Mouse (Mus musculus) liver, embryonic 14.5 days (tissue): ENCODE results near the gene Paqr7. TPM values are rescaled to one million over a fixed set of nuclear protein-coding genes. Genes with fewer than 3 reads are reported as not detected.
A peak's percentile ranks its signal among the peaks of the same experiment; 100 is the strongest.

ENCODE experiments used
- ATAC-seq: fragments of 200-750 bp; cut with Nextera tagmentation; 2 replicates; pipeline ENCODE4 v1.8.0; 2017; ENCODE audit warnings: moderate number of reproducible peaks, mild to moderate bottlenecking, moderate library complexity; ENCODE audit not compliant: insufficient read depth
- DNase-seq, 3 experiments: peaks; one replicate each; pipeline ENCODE4 v3.0.0-alpha.2; 2012 to 2013; ENCODE audit warnings: low read depth in 3 of 3, low spot score in 3 of 3
- H3K27ac ChIP-seq: fragments of 300-500 bp; sonication (generic); 2 replicates; pipeline ENCODE4 v1.5.1; 2014; ENCODE audit warnings: moderate library complexity, mild to moderate bottlenecking, control low read depth, inconsistent platforms
- H3K27me3 ChIP-seq: fragments of 300-500 bp; sonication (generic); 2 replicates; pipeline ENCODE4 v1.6.1; 2014; ENCODE audit warnings: mild to moderate bottlenecking, low read length, moderate library complexity; ENCODE audit not compliant: control insufficient read depth, insufficient read depth
- H3K36me3 ChIP-seq: fragments of 300-500 bp; sonication (generic); replicated peaks from 2 replicates; pipeline ENCODE4 v1.6.1; 2014; ENCODE audit warnings: low read depth; ENCODE audit not compliant: control insufficient read depth, insufficient read depth
- H3K4me1 ChIP-seq, 2 experiments: fragments of 200-500 bp in 1 of 2; fragments of 300-500 bp in 1 of 2; sonication (generic) in 1 of 2; replicated peaks; 2 replicates each; pipeline ENCODE4 v1.6.1; 2012 to 2014; ENCODE audit warnings: antibody characterized with exemption in 1 of 2, inconsistent platforms in 1 of 2, low read length in 1 of 2; ENCODE audit not compliant: control insufficient read depth in 2 of 2, insufficient read depth in 2 of 2
- H3K4me2 ChIP-seq: fragments of 300-500 bp; sonication (generic); 2 replicates; pipeline ENCODE4 v1.6.1; 2014; ENCODE audit warnings: low read depth, mild to moderate bottlenecking, control low read depth, moderate library complexity
- H3K4me3 ChIP-seq, 2 experiments: fragments of 200-500 bp in 1 of 2; fragments of 300-500 bp in 1 of 2; sonication (generic) in 1 of 2; 2 replicates each; pipeline ENCODE4 v1.5.1; 2012 to 2014; ENCODE audit warnings: low read depth in 2 of 2, low read length in 2 of 2, mild to moderate bottlenecking in 2 of 2, control low read depth in 1 of 2, inconsistent platforms in 1 of 2, moderate library complexity in 1 of 2; ENCODE audit not compliant: insufficient read depth in 1 of 2
- H3K9ac ChIP-seq: fragments of 300-500 bp; sonication (generic); replicated peaks from 2 replicates; pipeline ENCODE4 v1.6.1; 2014; ENCODE audit warnings: mild to moderate bottlenecking, control low read depth, moderate library complexity
- H3K9me3 ChIP-seq: fragments of 300-500 bp; sonication (generic); 2 replicates; pipeline ENCODE4 v1.6.1; 2016; ENCODE audit warnings: low read length, mixed read lengths; ENCODE audit not compliant: control insufficient read depth
- CTCF ChIP-seq: IDR thresholded peaks from 2 replicates; pipeline ENCODE4 v1.5.1; 2016; ENCODE audit warnings: antibody characterized with exemption, low read depth, control low read depth
- EP300 ChIP-seq: IDR thresholded peaks from 2 replicates; pipeline ENCODE4 v1.6.1; 2016; ENCODE audit warnings: antibody characterized with exemption, low read depth
- WGBS: fragments of 180-500 bp; shearing (Covaris S2); extraction: QIAGEN DNeasy Blood & Tissue Kit; methylation state at CpG from one replicate; pipeline ENCODE4 v1.1.7; 2014; ENCODE audit not compliant: insufficient replicate concordance; 5-methylcytosine and 5-hydroxymethylcytosine counted together
- microRNA-seq: library from miRNA; unstranded; fragments of <30 nt; microRNA quantifications from one replicate; pipeline ENCODE4, GENCODE M21; 2016
- polyA plus RNA-seq, 2 experiments: library from polyadenylated mRNA; depleted of rRNA in 1 of 2; stranded (reverse) in 1 of 2; unstranded in 1 of 2; fragments of >200 nt; fragmentation: Nextera tagmentation in 1 of 2; extraction: Ambion mirVana in 1 of 2; gene quantifications; 2 replicates each; pipeline versions ENCODE4 v1.2.1 to v1.2.3; 2012 to 2014

Paqr7 gene
- polyA plus RNA-seq, 2 experiments: 1.9 to 4.1 TPM

DNA sequence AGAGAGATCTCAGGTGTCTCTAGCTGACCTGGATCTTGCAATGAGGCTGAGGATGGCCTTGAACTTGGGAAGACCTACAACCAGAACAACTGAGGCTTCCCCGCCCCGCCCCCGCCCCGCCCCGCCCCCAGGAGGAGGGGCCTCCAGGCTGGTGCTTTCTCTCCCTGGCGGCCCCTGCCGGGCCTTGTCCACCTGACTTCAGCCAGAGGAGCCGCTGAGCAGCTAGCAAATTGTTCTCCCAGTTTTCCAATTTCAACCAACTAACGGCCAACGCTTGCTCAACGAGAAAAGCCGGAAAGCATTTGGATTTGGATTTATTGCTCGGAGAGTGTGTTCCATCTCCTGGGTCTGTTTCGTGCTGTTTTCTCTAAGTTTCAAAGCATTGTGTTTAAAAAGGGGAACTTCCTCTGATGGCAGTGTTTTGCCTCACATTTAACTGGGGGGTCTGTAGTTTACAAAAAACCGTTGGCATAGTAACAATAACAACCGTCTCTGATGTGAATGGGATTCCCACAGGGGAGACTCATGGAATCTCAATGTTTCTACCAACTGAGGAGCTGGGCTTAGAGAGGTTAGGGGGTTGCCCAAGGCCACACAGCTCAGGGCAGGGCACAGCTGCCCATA lies 61.2 kb downstream of the Paqr7 start:
- Histone ChIP-seq H3K4me1 (no peaks in the 10 kb centered on the region; a peak in 1 of 4 replicates), H3K27ac (no peak overlapping the region), H3K4me2 (peak overlapping the region; percentile 1; the same call in 1 of the 2 replicates), H3K9me3 (no peaks in the 10 kb centered on the region), H3K36me3 (no peaks in the 10 kb centered on the region), H3K4me3 (no peak overlapping the region), H3K9ac (no peak overlapping the region), H3K27me3 (no peaks in the 10 kb centered on the region)
- ATAC-seq (no peak), DNase-seq (no peak)
- 0 out of 2 replicates have a peak, but pooled peaks have one; percentile 16 for TF ChIP-seq CTCF
- no peak for TF ChIP-seq EP300
- WGBS: 6% methylated on average over 16 of the region's 16 CpGs

DNA sequence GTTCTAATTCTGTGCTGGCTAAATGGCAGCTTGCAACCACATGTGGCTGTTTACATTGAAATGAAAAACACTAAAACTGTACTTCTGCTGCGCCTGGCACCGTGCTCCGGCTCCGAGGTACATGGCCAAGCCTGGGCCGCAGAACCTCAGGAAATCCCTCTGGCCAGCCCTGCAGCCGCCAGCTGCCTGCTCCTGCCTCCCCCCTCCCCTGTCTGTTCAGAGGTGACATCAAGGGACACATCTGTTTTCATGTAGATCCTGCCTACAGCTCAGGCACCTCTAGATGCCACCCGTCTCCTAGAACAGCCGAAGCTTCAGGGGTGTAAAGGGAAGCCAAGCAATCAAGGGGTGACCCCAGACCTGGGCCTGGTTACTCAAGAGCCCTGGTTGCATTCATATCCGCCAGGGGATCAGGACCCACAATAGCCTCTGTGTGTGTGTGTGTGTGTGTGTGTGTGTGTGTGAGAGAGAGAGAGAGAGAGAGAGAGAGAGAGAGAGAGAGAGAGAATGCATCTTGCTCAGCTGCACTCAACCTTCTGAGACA lies 62.1 kb downstream of the Paqr7 start:
- DNase-seq (no peak), ATAC-seq (no peak)
- Histone ChIP-seq H3K4me1 (peaks cover 0 to 2% of the 10 kb centered on the region in 2 experiments; a peak in 2 of 4 replicates), H3K36me3 (no peaks in the 10 kb centered on the region), H3K4me2 (no peak overlapping the region), H3K9ac (no peak overlapping the region), H3K9me3 (no peaks in the 10 kb centered on the region), H3K4me3 (no peak overlapping the region), H3K27me3 (no peaks in the 10 kb centered on the region), H3K27ac (no peak overlapping the region)
- no peak for TF ChIP-seq EP300
- TF ChIP-seq CTCF: no peak
- WGBS: 48% methylated on average over 9 of the region's 9 CpGs

DNA sequence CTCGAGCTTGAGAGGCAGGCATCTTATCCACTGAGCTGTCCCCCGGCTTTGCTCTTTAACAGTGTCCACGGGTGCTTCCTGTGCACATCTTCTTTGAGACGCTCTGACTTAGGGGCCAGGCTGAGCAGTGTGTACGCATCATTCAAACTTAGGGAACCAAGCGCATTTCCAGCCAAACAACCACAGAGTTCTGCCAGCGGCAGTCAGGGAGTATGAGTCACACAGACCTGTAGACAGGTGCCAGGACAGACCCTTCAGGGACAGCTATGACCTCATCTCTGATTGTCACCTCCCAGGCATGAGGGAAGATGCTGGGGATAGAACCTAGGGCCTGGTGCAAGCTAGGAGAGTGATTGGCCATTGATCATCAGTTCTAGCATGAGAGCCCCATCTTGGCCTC lies 62.7 kb downstream of the Paqr7 start:
- no peak for ATAC-seq

More for the DNA sequence above, 62.7 kb downstream of the Paqr7 start:
- Histone ChIP-seq H3K27me3 (no peaks in the 10 kb centered on the region), H3K9me3 (no peaks in the 10 kb centered on the region), H3K36me3 (no peaks in the 10 kb centered on the region), H3K4me3 (no peak overlapping the region), H3K9ac (no peak overlapping the region), H3K27ac (no peak overlapping the region), H3K4me2 (no peak overlapping the region), H3K4me1 (peaks cover 0 to 2% of the 10 kb centered on the region in 2 experiments; a peak in 2 of 4 replicates)
- 50% methylated on average over 7 of the region's 7 CpGs for WGBS
- TF ChIP-seq EP300 (no peak), CTCF (no peak)
- DNase-seq: no peak

Small RNAs within 50 kb of the gene (microRNA-seq; reads per million reads assigned to microRNA genes)
- gene Gm23634: 14.8 reads per million, percentile 26 among the genes with 10 or more reads in this experiment

Other genes starting within 250 kb of the Paqr7 start
- gene Gm30191, start 249.8 kb upstream of the Paqr7 start, polyA plus RNA-seq (2012; rRNA removed): not detected in 2 replicates
- gene Gm30191, start 249.8 kb upstream of the Paqr7 start, polyA plus RNA-seq (2014; fragmentation: Nextera tagmentation; extraction: Ambion mirVana): not detected in 2 replicates
- 0.77 and 1.1 TPM in 2 replicates for gene Grrp1, start 242.6 kb upstream of the Paqr7 start, polyA plus RNA-seq (2012; rRNA removed)
- gene Grrp1, start 242.6 kb upstream of the Paqr7 start, polyA plus RNA-seq (2014; fragmentation: Nextera tagmentation; extraction: Ambion mirVana): 0.40 and 0.55 TPM in 2 replicates
- gene Pdik1l, start 208.8 kb upstream of the Paqr7 start, polyA plus RNA-seq (2012; rRNA removed): 2.8 and 4.5 TPM in 2 replicates
- 11.7 and 12.4 TPM in 2 replicates for gene Pdik1l, start 208.8 kb upstream of the Paqr7 start, polyA plus RNA-seq (2014; fragmentation: Nextera tagmentation; extraction: Ambion mirVana)
- 0.07 TPM in 1 of 2 replicates, not detected in the other for gene Trim63, start 181.6 kb upstream of the Paqr7 start, polyA plus RNA-seq (2012; rRNA removed)
- not detected in 2 replicates for gene Trim63, start 181.6 kb upstream of the Paqr7 start, polyA plus RNA-seq (2014; fragmentation: Nextera tagmentation; extraction: Ambion mirVana)
- gene Slc30a2, start 153.5 kb upstream of the Paqr7 start, polyA plus RNA-seq (2012; rRNA removed): 0.02 TPM in 1 of 2 replicates, not detected in the other
- gene Slc30a2, start 153.5 kb upstream of the Paqr7 start, polyA plus RNA-seq (2014; fragmentation: Nextera tagmentation; extraction: Ambion mirVana): not detected in 2 replicates
- 0.04 and 0.16 TPM in 2 replicates for gene Extl1, start 112.8 kb upstream of the Paqr7 start, polyA plus RNA-seq (2012; rRNA removed)
- 0.04 and 0.11 TPM in 2 replicates for gene Extl1, start 112.8 kb upstream of the Paqr7 start, polyA plus RNA-seq (2014; fragmentation: Nextera tagmentation; extraction: Ambion mirVana)
- gene Pafah2, start 100.4 kb upstream of the Paqr7 start, polyA plus RNA-seq (2012; rRNA removed): 3.9 and 4.3 TPM in 2 replicates
- 4.3 and 5.4 TPM in 2 replicates for gene Pafah2, start 100.4 kb upstream of the Paqr7 start, polyA plus RNA-seq (2014; fragmentation: Nextera tagmentation; extraction: Ambion mirVana)
- gene Stmn1, start 28.4 kb upstream of the Paqr7 start, polyA plus RNA-seq (2012; rRNA removed): 46.2 and 104 TPM in 2 replicates
- gene Stmn1, start 28.4 kb upstream of the Paqr7 start, polyA plus RNA-seq (2014; fragmentation: Nextera tagmentation; extraction: Ambion mirVana): 404 and 464 TPM in 2 replicates
- gene Aunip, start 14.3 kb downstream of the Paqr7 start, polyA plus RNA-seq (2012; rRNA removed): 13.5 and 21.0 TPM in 2 replicates
- gene Aunip, start 14.3 kb downstream of the Paqr7 start, polyA plus RNA-seq (2014; fragmentation: Nextera tagmentation; extraction: Ambion mirVana): 7.6 and 10.2 TPM in 2 replicates
- 27.0 and 28.4 TPM in 2 replicates for gene Mtfr1l, start 38.7 kb downstream of the Paqr7 start, polyA plus RNA-seq (2012; rRNA removed)
- gene Mtfr1l, start 38.7 kb downstream of the Paqr7 start, polyA plus RNA-seq (2014; fragmentation: Nextera tagmentation; extraction: Ambion mirVana): 41.6 and 48.5 TPM in 2 replicates
- gene Selenon, start 55.5 kb downstream of the Paqr7 start, polyA plus RNA-seq (2012; rRNA removed): 3.6 and 4.6 TPM in 2 replicates
- 1.9 and 3.4 TPM in 2 replicates for gene Selenon, start 55.5 kb downstream of the Paqr7 start, polyA plus RNA-seq (2014; fragmentation: Nextera tagmentation; extraction: Ambion mirVana)
- 1.6 and 1.9 TPM in 2 replicates for gene Man1c1, start 207.6 kb downstream of the Paqr7 start, polyA plus RNA-seq (2012; rRNA removed)
- 1.00 and 1.2 TPM in 2 replicates for gene Man1c1, start 207.6 kb downstream of the Paqr7 start, polyA plus RNA-seq (2014; fragmentation: Nextera tagmentation; extraction: Ambion mirVana)